Mouse (Mus musculus) urinary bladder, postnatal 25 days (tissue): ENCODE measurements around the gene Plpp3.

ENCODE experiments used
- DNase-seq: peaks from one replicate; pipeline ENCODE4 v3.0.0; 2022; ENCODE audit warnings: low spot score

Plpp3 gene

DNA sequence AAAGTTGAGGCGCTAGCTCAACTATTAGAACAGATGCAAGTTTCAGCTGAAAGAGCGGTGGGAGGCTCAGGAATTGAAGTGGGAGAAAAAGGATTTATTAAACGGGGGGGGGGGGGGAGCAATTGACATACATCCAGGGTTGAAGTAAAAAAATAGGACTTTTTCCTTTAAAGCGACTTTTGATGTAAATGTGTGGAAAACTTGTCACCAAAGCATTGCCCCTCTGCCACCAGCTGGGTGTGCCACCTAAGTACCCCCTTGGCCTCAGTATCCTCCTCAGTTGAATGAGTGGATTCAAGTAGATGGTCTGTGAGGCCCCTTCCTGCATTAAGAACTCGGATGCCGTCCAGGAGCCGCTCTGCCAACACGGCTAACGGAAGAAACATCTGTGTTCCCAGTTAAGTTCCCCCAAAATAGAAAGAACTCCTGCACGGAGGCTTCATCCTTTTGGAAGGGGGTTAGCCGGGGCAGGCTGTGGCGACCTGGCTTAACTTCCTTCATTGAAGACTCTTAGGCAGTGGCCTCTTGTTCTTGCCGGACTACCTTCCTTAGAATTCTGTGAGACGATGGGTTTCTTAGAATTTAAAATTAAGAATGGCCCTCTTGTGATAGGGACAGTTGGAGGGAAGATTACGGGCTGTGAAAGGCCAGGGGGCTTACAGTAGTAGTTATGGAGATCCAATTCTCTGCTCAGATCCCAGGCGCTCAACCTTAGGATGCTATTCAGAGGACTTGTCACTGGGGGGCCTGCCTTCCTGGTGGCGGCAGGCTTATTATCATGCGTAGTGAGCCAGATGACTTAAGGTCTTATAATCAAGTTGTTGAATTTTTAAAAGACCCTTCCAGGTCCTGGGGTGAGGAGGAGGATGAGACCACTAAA, 1.7 kb downstream of the Plpp3 start:
- no peak for DNase-seq

DNA sequence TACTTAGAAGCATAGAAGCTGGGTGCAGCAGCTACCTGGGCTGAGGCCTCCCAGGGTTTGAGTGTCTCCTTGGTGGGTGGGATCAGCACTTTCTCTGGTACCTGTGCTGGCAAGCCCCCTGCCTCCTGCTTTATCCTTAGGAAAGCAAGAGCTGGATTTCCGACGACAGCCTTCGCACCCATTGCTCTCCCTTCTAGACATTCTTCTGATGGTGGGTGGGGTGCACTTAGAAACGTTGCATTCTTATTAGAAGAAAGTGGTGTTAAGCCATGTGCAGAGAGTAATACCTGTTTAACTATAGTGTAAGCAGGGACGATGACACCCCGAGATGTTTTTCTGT, 2.4 kb downstream of the Plpp3 start:
- DNase-seq, result no peak

DNA sequence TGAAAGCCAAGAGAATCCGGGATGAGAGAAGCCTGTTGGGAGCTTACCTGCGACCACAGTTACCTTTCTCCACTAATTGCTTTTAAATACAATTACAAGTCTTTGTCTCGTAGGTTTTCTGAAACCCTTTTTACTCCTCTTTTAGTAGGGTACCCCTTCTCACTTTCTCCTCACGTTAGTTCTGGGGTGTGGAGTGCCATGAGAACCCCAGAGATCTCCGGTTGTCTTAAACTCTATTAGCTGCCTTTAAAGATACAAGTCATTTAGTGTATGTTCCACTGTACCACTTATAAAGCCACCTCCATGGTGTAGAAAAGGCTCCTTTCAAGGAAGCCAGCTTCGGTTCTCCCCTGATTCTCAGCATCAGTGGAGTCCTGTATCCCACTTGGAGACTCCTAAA, 3.3 kb downstream of the Plpp3 start:
- DNase-seq, result no peak

DNA sequence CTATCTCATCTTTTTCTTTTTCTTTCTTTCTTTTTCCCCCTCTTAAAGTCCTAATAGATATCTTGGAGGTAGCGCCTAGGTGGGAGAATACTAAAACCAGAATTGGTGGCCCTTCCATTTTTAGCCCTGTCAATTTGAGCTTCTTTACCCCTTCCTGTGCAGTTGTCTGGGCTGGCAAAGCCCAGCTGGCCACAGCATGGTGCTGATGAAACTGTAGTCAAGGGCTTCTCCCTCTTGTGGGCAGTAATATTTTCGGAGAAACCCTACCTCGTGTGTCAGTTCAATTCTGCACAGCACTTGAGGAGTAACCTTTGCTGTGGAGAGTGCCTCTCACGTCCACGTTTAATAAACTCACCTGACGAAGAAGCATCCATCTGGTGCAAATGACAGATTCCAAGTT, 4.9 kb downstream of the Plpp3 start:
- no peak for DNase-seq

DNA sequence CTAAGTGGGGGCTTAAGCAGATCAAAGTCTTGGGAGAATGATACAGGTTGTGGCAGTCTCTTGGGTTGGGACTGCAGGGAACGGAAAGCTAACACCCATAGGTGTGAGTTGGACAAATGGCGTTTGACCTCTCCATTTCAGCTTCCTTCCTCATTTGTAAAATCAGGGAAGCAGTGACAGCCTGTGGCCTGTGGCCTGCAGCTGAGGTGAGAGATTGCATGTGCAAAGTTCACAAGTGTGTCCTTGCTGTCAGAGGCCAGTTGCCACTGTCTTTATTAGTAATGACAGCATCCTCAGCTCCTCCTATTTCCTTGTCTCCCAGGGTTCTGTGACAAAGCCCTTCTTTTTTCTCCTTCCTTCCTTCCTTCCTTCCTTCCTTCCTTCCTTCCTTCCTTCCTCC, 5.5 kb downstream of the Plpp3 start:
- no peak for DNase-seq

DNA sequence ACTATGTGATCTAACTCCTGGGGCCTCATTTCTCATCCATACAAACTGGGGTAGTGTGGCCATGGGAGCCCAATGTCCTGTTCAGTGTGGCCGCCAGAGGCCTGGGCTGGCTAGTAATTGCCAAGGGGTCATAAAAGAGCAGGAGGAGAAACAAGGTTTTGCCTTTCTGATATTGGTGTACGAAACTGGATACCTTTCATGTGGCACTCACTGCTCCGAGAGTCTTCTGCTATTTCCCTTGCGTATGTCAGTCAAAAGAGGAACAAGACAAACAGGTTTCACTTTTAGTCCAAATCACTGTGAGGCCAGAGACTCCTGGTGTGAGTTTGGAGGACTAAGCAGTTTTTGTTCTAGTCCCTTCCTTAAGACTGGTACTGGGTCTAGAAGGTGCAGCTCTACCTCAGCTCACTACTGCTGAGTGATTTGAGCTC, 6.8 kb downstream of the Plpp3 start:
- no peak for DNase-seq

DNA sequence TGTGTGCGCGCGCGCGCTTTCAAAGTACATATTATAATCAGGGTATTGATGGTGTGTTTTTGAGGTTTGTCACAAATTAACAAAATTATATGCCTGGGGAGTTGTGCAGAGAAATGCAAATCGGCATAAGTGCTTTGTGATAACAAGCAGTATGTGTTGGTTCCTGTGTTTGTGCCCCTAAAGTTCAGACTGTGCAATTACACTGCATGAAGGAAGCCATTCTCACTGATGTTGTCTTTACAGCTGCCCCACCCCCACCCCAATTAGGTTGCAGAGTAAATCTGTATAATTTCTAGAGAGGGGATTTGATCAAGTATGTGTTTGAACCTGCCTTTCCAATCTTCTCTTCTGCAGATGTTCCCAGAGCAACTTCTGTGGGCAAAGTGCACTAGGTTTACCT, 7.8 kb downstream of the Plpp3 start:
- DNase-seq, result no peak

DNA sequence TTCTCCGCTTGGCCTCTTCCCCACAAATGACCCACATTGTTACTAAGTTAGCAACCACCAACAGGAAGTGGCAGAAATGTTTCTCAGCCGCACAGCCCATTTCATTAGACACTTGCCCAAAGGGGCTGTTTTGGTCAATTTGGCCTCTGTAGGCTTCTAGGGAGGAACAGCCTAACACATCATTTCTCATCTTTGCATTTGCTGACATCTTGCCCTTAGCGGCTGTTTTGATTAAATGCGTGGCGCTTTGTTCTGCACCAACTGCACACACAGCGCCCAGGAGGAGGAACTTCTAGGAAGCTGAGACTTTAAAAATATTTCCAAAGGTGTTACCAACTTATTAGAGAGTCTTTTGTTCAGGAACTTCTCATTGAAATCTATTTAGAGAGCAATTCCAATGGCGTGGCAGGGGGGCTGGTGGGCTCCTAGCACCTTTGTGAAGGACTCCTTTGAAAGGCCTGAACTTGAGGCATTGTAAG, 12.0 kb downstream of the Plpp3 start:
- no peak for DNase-seq

DNA sequence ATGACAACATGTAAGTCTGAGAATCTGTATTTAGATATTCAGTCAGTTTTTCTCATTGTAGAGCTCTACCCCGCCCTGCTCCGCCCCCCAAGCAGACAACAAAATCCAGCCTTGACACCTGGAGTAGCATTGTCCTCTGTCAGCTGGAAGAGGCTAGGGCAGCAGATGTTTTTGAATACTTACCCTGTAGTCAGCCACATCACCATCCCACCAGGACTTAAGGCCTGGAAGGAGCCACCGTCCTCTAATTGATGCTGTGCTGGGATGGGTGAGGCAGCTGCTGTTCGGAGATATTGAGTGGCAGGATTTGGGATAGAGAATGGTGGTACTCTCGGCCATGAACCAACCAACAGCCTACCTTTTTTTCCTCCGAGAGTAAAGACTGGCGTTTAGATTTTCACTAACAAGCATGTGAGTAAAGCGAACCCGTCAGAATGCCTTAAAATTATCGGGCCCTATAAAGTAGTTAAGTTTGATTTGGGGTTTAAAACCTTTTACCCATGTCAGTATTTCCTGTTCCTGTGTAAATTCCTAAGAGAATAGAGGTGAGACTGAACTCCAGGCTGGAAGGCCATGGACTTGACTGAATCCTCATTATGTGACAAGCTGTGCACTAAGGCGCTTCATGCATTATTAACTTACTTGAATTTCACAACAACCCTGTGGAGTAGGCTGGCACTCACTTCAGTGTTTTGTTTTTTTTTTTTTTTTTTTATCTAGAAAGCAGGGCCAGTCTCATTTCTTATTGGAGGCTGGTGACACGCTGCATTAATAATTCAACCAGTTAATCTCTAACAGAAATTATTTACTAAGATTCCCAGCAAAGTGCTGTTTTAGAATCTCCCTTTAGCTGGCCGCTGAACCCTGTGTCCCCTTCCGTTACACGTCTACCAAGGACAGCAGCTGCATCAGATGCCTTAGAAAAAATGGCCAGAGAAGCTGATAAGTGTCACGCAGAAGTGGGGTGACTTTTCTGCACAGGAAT, 13.0 kb downstream of the Plpp3 start:
- DNase-seq, result no peak

DNA sequence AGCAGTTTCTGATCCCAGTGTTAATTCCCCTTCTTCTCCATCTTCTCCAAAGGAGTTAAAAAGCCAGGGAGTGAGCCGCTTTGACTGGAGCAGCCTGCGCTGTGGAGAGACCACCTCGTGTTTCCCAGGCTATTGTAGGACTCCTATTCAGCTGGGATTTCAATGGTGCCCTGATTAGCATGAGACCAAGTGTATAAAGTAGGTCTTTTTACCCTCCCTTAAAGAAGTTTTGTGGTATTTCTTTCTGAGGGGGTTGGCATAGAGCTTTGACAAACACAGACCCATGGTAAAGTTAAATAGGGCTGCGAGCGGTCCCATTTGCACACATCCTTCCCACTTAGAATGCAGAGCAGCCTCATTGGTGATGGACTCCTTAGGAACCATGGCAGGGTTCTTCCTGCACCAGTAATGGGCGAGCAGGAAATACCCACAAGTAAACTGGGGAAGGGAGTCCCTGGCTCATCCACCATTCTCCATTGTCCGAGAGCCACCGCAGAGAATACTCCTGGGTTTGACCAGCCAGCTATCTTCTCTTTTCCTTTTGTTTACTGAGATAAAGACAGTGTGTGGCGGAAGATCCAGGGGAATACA, 13.8 kb downstream of the Plpp3 start:
- no peak for DNase-seq

DNA sequence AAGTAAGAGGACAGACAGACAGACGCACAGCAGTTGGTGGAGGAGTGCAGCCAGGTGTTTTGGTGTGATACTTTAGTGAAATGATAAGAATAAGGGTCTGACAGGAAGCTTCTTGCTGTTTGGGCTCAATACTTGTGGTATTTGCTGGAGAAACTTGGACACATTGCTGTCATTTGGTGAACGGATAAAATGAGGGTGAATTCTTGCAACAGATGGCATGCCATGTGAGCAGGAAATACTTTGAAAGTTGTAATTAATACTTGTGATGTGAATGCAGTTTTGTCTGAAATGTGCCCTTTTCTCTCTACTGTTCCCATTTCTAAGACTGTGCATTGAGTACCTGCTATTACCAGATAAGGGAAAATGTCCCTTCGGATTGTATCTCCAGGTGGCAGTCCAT, 14.3 kb downstream of the Plpp3 start:
- DNase-seq, result no peak

DNA sequence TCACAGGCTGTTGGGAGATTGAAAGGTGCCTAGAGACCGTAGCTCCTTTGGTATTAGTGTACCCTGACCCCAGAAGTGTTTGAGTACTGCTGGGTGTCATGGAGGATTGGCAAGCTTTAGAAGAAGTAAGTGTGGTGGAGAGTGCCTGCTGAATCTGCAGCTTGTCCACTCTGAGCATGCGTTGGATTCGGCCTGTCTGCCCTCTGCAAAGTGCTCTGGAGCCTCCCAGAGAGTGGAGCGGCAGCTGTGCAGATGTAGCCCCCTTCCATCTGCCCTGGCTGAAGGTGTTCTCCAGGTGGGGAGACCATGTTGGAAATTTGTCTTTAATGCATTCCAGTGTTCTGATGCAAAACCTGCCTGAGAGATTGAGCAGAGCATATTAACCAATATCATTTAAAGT, 17.6 kb downstream of the Plpp3 start:
- DNase-seq, result no peak

DNA sequence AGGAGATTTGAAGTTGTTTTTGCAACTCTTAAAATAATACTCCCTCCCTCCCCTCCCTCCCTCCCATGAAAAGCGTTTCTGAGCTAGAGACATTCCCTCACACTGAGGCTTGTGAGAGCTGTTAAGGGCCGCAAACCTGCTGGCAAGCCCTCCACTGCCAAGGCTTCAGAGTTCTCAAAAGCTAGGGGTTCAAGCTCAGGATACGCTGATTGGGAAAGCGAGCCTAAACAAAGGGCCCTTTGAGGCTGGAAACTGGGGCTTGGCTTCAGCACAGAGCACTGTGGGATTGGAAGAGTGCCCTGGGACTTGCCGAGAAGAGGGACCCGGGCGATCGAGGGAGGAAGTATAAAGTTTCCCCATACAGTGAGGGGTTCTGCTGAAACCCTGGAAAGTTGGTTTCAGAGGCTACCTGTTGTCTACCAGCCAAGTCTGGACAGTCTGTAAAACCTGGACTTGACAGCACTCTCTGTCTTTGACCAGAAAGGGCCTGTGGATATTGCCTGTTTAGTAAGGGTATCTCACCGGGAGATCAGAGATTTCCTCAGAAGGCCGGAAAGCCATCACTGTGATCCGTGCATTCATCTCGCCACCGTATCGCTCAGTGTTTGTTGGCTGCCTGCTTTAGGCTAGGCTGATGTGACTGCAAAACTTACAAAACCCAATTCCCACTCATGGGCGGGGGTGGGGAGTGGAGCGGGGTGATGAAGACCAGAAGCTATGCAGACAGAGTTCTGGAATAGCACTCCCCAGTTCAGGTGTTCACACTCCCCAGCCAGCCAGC, 18.3 kb downstream of the Plpp3 start:
- no peak for DNase-seq

DNA sequence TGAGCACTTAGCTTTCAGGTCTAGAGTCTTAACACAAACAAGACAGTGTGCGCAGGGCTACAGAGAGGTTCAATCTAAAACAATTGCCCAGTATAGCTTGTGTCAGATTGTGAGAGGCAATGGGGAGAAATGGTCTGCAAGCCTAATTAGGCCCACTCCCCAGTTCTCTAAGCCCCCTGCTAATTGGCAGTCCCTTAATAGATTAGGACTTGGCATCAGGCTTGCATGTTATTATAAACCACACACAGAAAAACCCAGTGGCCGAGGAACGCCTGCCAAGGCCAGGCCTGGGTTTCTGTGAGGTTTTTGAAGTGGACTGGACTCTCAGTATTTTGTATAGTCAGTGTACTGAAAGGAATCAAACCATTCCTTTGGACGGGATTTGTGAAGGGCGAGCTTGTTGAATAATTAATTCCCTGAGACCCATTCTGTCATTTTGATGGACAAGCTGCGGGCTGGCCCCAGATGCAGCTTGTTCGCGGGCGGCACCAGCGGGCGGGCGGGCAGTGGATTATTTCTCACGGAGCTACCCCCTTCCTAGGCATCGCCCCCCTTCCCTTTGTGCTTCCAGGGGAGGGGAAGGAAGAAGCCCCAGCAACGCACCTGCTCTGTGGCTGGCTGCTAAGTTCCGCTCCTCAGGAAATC, 24.0 kb downstream of the Plpp3 start:
- DNase-seq, result no peak

DNA sequence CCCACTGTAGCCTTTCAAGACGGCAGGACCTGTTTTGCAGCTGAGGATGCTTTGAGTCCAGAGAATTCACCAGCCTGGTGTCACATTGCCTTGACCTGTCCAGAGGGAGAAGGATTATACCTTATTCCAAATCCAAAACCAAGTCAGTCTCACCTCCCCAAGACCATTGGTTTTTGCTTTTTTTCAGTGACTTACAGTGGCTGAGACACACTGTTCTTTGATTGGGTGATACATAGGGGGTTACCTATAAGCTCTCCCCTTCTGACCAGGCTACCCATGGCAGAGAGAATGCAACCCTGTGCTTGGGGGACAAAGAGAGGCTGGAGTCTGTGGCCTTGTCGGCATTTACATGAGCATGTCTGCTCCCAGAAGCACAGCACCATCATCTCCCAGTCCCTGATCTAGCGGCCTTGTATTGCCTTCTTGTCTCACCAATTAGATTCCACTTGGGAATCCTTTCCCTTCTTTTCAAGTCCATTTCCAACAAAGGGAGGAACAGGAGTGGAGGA, 24.6 kb downstream of the Plpp3 start:
- no peak for DNase-seq

DNA sequence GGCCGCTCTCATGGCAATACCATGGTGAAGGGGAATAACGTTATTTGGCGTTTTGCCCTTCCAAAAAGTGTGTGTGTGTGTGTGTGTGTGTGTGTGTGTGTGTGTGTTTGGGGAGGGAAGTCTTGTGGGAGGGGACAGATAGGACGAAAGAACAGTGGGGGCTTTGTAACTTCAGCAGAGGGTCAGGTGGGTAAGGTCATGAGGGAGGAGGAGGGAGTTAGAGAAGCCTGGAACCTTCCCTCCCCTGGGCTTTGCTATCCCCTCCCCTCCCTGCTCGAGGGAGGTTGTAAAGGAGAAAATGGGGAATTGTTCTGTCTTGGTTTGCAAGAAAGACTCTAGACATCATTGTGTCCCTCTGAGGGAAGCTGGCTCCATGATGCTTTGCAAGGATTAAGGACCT, 25.1 kb downstream of the Plpp3 start:
- DNase-seq, result no peak

DNA sequence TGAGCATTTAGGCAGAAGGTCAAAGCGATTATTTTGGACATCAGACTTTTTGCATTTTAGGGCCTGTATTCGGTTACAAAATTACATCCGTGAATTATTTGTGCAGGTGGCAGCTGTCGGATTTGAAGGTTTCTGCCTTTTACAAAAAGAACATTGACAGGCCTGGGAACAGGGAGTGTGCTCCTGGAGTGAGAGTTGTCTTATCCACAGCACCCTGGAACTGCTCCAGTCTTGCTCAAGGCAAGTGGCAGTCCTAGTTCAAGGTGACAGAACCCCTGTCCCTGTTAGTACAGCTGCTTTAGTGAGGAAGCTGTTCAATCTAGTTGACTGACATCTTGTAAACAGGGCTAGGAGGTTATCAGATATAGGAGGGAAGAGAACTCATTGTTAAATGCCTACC, 27.3 kb downstream of the Plpp3 start:
- no peak for DNase-seq

DNA sequence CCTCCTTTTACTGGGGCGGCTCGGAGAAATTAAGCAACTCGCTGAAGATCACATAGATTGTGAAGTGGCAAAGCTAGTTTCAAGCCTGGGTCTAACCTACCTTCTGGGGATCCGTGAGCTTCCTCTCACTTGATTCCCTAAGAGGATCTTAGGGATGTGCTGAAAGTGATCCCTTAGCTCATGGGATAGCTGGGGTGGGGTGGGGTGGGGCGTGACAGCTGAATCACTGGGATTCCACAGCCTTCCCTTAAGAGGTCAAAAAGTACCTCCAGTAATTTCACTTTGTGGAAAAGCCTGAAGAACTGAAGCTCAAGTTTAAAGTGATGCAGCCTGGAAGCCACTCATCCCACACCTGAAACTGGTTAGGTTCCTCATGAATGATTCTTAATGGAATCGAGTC, 27.8 kb downstream of the Plpp3 start:
- DNase-seq, result no peak

DNA sequence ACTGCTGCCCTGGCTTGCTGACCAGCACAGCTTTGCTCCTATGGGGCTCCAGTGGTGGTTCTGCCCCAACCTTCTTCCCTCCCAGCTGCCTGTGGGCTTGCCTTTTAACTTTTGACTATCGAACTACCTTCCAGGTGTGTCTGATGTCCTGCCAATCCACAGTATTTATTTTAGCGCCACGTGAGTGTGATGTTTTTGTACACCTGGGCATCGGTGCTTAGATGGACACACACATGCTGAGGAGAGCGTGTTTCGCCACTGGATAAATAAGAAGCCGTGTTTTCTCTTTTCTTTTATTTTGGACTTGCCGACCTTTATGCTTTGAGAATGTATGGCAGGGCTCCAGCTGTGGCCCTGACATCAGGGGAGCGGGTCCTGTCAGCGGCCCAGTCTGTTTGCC, 29.5 kb downstream of the Plpp3 start:
- no peak for DNase-seq

DNA sequence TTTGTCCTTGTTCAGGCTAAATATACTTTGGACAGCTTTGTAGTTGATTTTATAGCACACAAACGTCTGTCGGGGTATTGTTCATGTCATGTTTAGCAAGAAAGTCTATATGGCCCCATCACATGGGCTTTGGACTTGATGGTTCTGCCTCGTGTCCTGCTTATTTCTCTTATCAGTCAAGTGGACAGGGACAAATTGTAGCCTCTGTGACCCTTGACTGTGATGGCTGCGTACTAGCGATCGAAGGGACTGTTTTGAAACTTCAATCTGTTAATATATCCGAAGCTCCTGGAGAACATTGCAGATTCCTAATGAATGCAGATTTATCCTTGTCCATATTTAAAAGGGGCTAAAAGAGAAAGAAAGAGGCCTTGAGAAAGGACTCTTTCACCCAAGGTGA, 30.7 kb downstream of the Plpp3 start:
- no peak for DNase-seq

DNA sequence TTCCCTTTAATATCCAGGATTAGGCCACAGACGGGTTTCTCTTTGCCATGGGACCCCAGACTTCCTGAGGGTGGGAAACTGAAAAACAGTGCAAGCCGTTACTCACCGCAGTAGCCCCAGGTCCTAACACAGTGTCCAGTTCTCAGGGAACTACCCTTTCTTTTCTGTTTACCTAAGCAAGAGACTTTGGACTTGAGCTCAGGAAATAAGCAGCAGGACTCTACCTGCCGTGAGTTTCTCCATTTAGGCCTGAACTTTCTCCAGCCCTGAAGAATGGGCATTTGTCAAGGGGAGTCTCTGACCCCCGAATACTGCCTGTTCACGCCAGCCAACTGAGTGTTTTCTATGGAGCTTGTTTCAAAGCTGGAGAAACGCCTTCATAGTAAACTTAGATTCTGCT, 31.7 kb downstream of the Plpp3 start:
- no peak for DNase-seq
